Mouse (Mus musculus): ENCODE data around the gene Gm49361. TPM values are rescaled to one million over a fixed set of nuclear protein-coding genes. Genes with fewer than 3 reads are reported as not detected.

The Gm49361 gene
- not detected in 2 replicates for polyA plus RNA-seq (2015; fragmentation: Nextera tagmentation; extraction: Ambion mirVana)

- under 1% methylated on average over 60 of the region's 68 CpGs for WGBS
- peaks cover 9% of the 10 kb centered on the region; the same call in 1 of the 2 replicates for H3K27me3 ChIP-seq
- peaks cover 36% of the 10 kb centered on the region for H3K4me1 ChIP-seq (replicated peaks)
- H3K36me3 ChIP-seq = no peaks in the 10 kb centered on the region
- peak within 1 kb of the TSS; percentile 87 for H3K9ac ChIP-seq
- H3K27ac ChIP-seq = peak within 1 kb of the TSS; percentile 85
- no peaks in the 10 kb centered on the region for H3K9me3 ChIP-seq
- H3K4me2 ChIP-seq = peak within 1 kb of the TSS; percentile 90
- peak; percentile 91 for ATAC-seq (ENCODE audit: low FRiP score)
- H3K4me3 ChIP-seq = peak within 1 kb of the TSS; percentile 90
Measured at GRCm38 (mm10) chr14:57746001-57746771, at the start of gene Gm49361. TSS of gene Gm49361 (minus strand) at chr14:57746103.

- no peaks in the 10 kb centered on the region for H3K4me1 ChIP-seq (replicated peaks)
- no peaks in the 10 kb centered on the region for H3K36me3 ChIP-seq
- no peak overlapping the region for H3K9ac ChIP-seq
- WGBS = 87% methylated on average over 4 of the region's 4 CpGs
- no peak overlapping the region for H3K4me2 ChIP-seq
- ATAC-seq (ENCODE audit: low FRiP score) = no peak
- no peaks in the 10 kb centered on the region for H3K9me3 ChIP-seq
- no peak overlapping the region for H3K4me3 ChIP-seq
- no peaks in the 10 kb centered on the region for H3K27me3 ChIP-seq
- H3K27ac ChIP-seq = no peak overlapping the region
Measured at GRCm38 (mm10) chr14:57791171-57791570, 45.3 kb upstream of the Gm49361 start.

GRCm38 (mm10) chr14:57789759-57790158 lies 43.9 kb upstream of the Gm49361 start:
- H3K9me3 ChIP-seq = no peaks in the 10 kb centered on the region
- H3K4me1 ChIP-seq (replicated peaks) = no peaks in the 10 kb centered on the region
- no peak overlapping the region for H3K4me2 ChIP-seq
- H3K27me3 ChIP-seq = no peaks in the 10 kb centered on the region
- no peak for ATAC-seq (ENCODE audit: low FRiP score)
- no peak overlapping the region for H3K9ac ChIP-seq
- no peaks in the 10 kb centered on the region for H3K36me3 ChIP-seq
- no peak overlapping the region for H3K4me3 ChIP-seq
- WGBS = 94% methylated on average over 9 of the region's 9 CpGs
- H3K27ac ChIP-seq = no peak overlapping the region

GRCm38 (mm10) chr14:57789311-57789710 lies 43.4 kb upstream of the Gm49361 start:
- no peak overlapping the region for H3K27ac ChIP-seq
- no peaks in the 10 kb centered on the region for H3K27me3 ChIP-seq
- no peaks in the 10 kb centered on the region for H3K4me1 ChIP-seq (replicated peaks)
- H3K4me2 ChIP-seq = no peak overlapping the region
- H3K9me3 ChIP-seq = no peaks in the 10 kb centered on the region
- no peak overlapping the region for H3K4me3 ChIP-seq
- H3K9ac ChIP-seq = no peak overlapping the region
- 82% methylated on average over 2 of the region's 2 CpGs for WGBS
- no peak for ATAC-seq (ENCODE audit: low FRiP score)
- H3K36me3 ChIP-seq = no peaks in the 10 kb centered on the region

- no peak overlapping the region for H3K27ac ChIP-seq
- H3K4me1 ChIP-seq (replicated peaks) = no peaks in the 10 kb centered on the region
- H3K9ac ChIP-seq = no peak overlapping the region
- H3K4me2 ChIP-seq = no peak overlapping the region
- H3K27me3 ChIP-seq = no peaks in the 10 kb centered on the region
- H3K9me3 ChIP-seq = no peaks in the 10 kb centered on the region
- no peaks in the 10 kb centered on the region for H3K36me3 ChIP-seq
- no peak overlapping the region for H3K4me3 ChIP-seq
- WGBS = 69% methylated on average over 4 of the region's 4 CpGs
- ATAC-seq (ENCODE audit: low FRiP score) = no peak
Measured at GRCm38 (mm10) chr14:57787406-57787805, 41.5 kb upstream of the Gm49361 start.

- Histone ChIP-seq H3K9ac (no peak overlapping the region), H3K9me3 (no peaks in the 10 kb centered on the region), H3K4me2 (no peak overlapping the region), H3K27ac (no peak overlapping the region), H3K4me3 (no peak overlapping the region), H3K36me3 (no peaks in the 10 kb centered on the region), H3K4me1 (replicated peaks) (no peaks in the 10 kb centered on the region), H3K27me3 (no peaks in the 10 kb centered on the region)
- no peak for ATAC-seq (ENCODE audit: low FRiP score)
- 86% methylated on average over 6 of the region's 6 CpGs for WGBS
Measured at GRCm38 (mm10) chr14:57772157-57772815, 26.4 kb upstream of the Gm49361 start.

- H3K4me2 ChIP-seq = no peak overlapping the region
- H3K9ac ChIP-seq = no peak overlapping the region
- no peak overlapping the region for H3K4me3 ChIP-seq
- no peaks in the 10 kb centered on the region for H3K36me3 ChIP-seq
- 90% methylated on average over 5 of the region's 5 CpGs for WGBS
- ATAC-seq (ENCODE audit: low FRiP score) = no peak
- H3K4me1 ChIP-seq (replicated peaks) = no peaks in the 10 kb centered on the region
- no peaks in the 10 kb centered on the region for H3K27me3 ChIP-seq
- no peaks in the 10 kb centered on the region for H3K9me3 ChIP-seq
- H3K27ac ChIP-seq = no peak overlapping the region
Measured at GRCm38 (mm10) chr14:57769102-57769501, 23.2 kb upstream of the Gm49361 start.

GRCm38 (mm10) chr14:57760447-57761412 lies 14.8 kb upstream of the Gm49361 start:
- no peaks in the 10 kb centered on the region for H3K36me3 ChIP-seq
- ATAC-seq (ENCODE audit: low FRiP score) = 0 out of 2 replicates have a peak, but pooled peaks have one; percentile 28
- no peaks in the 10 kb centered on the region for H3K9me3 ChIP-seq
- H3K4me1 ChIP-seq (replicated peaks) = peaks cover 10% of the 10 kb centered on the region
- H3K4me3 ChIP-seq = no peak overlapping the region
- 42% methylated on average over 10 of the region's 10 CpGs for WGBS
- no peak overlapping the region for H3K4me2 ChIP-seq
- H3K27ac ChIP-seq = no peak overlapping the region
- H3K9ac ChIP-seq = no peak overlapping the region; the same call in 1 of the 2 replicates
- H3K27me3 ChIP-seq = no peaks in the 10 kb centered on the region

GRCm38 (mm10) chr14:57758237-57758636 lies 12.3 kb upstream of the Gm49361 start, which contains the start of gene Lats2:
TSS of gene Lats2 (minus strand) at chr14:57758388.
- Histone ChIP-seq H3K9ac (no peak within 1 kb of the TSS), H3K4me3 (no peak within 1 kb of the TSS), H3K4me2 (no peak within 1 kb of the TSS), H3K27ac (no peak within 1 kb of the TSS), H3K9me3 (no peaks in the 10 kb centered on the region), H3K27me3 (no peaks in the 10 kb centered on the region), H3K36me3 (no peaks in the 10 kb centered on the region), H3K4me1 (replicated peaks) (peaks cover 10% of the 10 kb centered on the region)
- WGBS = 79% methylated on average over 4 of the region's 4 CpGs
- no peak for ATAC-seq (ENCODE audit: low FRiP score)

GRCm38 (mm10) chr14:57756094-57756493 lies 10.2 kb upstream of the Gm49361 start:
- Histone ChIP-seq H3K4me2 (no peak overlapping the region), H3K27me3 (no peaks in the 10 kb centered on the region), H3K9me3 (no peaks in the 10 kb centered on the region), H3K27ac (no peak overlapping the region), H3K4me3 (no peak overlapping the region), H3K36me3 (no peaks in the 10 kb centered on the region), H3K9ac (no peak overlapping the region), H3K4me1 (replicated peaks) (peaks cover 9% of the 10 kb centered on the region)
- 90% methylated on average over 4 of the region's 4 CpGs for WGBS
- ATAC-seq (ENCODE audit: low FRiP score) = no peak

- Histone ChIP-seq H3K4me1 (replicated peaks) (peaks cover 5% of the 10 kb centered on the region), H3K27ac (no peak overlapping the region), H3K36me3 (no peaks in the 10 kb centered on the region), H3K27me3 (no peaks in the 10 kb centered on the region), H3K4me2 (no peak overlapping the region), H3K9ac (no peak overlapping the region), H3K9me3 (no peaks in the 10 kb centered on the region), H3K4me3 (no peak overlapping the region)
- no peak for ATAC-seq (ENCODE audit: low FRiP score)
- 90% methylated on average over 2 of the region's 2 CpGs for WGBS
Measured at GRCm38 (mm10) chr14:57755661-57756060, 9.8 kb upstream of the Gm49361 start.

Data from hindbrain, embryonic 13.5 days (tissue).